In genomic region chr7:133122379-133123243, GRCm38 (mm10) we compare ENCODE assay signal across 8 mouse cellular contexts. TPM values are rescaled to one million over a fixed set of nuclear protein-coding genes. Genes with fewer than 3 reads are reported as not detected.
DNase-seq lines count a peak whose midpoint lies in the region; ATAC-seq and TF ChIP-seq lines count a peak whose summit lies in the region.

No protein-coding gene starts in this region.

- under 1% methylated on average over 70 of the region's 102 CpGs for whole genome bisulfite sequencing in heart, embryonic 11.5 days (ENCODE audit: insufficient replicate concordance)
- WGBS in kidney, embryonic 16.5 days: under 1% methylated on average over 77 of the region's 102 CpGs
- under 1% methylated on average over 59 of the region's 102 CpGs for WGBS in liver, postnatal 0 days (ENCODE audit: insufficient replicate concordance)

- peaks cover 27% of the 10 kb centered on the region for H3K4me1 ChIP-seq in heart, embryonic 11.5 days (ENCODE audit: control insufficient read depth, insufficient read depth, low read length)
- peaks cover 44% of the 10 kb centered on the region for H3K4me1 ChIP-seq in kidney, embryonic 16.5 days (ENCODE audit: insufficient read depth, low read length)
- peaks cover 15% of the 10 kb centered on the region for H3K4me1 ChIP-seq in liver, postnatal 0 days (ENCODE audit: insufficient read depth)

- TF ChIP-seq CTCF in liver, postnatal 0 days (IDR thresholded peaks at IDR 0.05; ENCODE audit: low read depth): no peak

- peak overlapping the region; percentile 99 for H3K27ac ChIP-seq in heart, embryonic 11.5 days (ENCODE audit: low read depth, low read length)
- peak overlapping the region; percentile 98 for H3K27ac ChIP-seq in kidney, embryonic 16.5 days (ENCODE audit: low read length)
- peak overlapping the region; percentile 88 for H3K27ac ChIP-seq in liver, postnatal 0 days (ENCODE audit: low read depth)

- no peaks in the 10 kb centered on the region for H3K36me3 ChIP-seq in heart, embryonic 11.5 days (ENCODE audit: control insufficient read depth, insufficient read depth, low read length)
- no peaks in the 10 kb centered on the region for H3K36me3 ChIP-seq in kidney, embryonic 16.5 days (ENCODE audit: insufficient read depth, low read length)
- no peaks in the 10 kb centered on the region for H3K36me3 ChIP-seq in liver, postnatal 0 days (replicated peaks; ENCODE audit: insufficient read depth, low read length)

- ATAC-seq in heart, embryonic 11.5 days (replicated peaks; ENCODE audit: insufficient number of reproducible peaks, low FRiP score, low TSS enrichment): peak; percentile 21
- peak; percentile 40 for ATAC-seq in kidney, embryonic 16.5 days (ENCODE audit: low FRiP score, low TSS enrichment)
- no peak for ATAC-seq in liver, postnatal 0 days

- H3K4me2 ChIP-seq in heart, embryonic 11.5 days: peak overlapping the region; percentile 76
- H3K4me2 ChIP-seq in kidney, embryonic 16.5 days (replicated peaks; ENCODE audit: low read depth, low read length): peak overlapping the region; percentile 95
- peak overlapping the region; percentile 79 for H3K4me2 ChIP-seq in liver, postnatal 0 days (ENCODE audit: low read depth, low read length)

- peak; percentile 65 for DNase-seq in urinary bladder, adult 2 months (ENCODE audit: low spot score)
- DNase-seq in urinary bladder, postnatal 10 days (ENCODE audit: low spot score): no peak
- DNase-seq in embryo, embryonic 10.5 days (ENCODE audit: low spot score): peak; percentile 70
- DNase-seq in liver, postnatal 0 days: peak; percentile 40
- DNase-seq in retina, embryonic 14.5 days (ENCODE audit: low spot score): peak; percentile 74
- DNase-seq in natural killer cell, adult 2 months (ENCODE audit: low spot score in 2 of 2): no peak

- H3K9ac ChIP-seq in heart, embryonic 11.5 days (ENCODE audit: low read depth, low read length): peak overlapping the region; percentile 91
- peak overlapping the region; percentile 99 for H3K9ac ChIP-seq in kidney, embryonic 16.5 days (replicated peaks; ENCODE audit: low read length)
- H3K9ac ChIP-seq in liver, postnatal 0 days (replicated peaks): peak overlapping the region; percentile 79

- TF ChIP-seq EP300 in liver, postnatal 0 days (IDR thresholded peaks at IDR 0.05; ENCODE audit: low read depth): no peak

- peak overlapping the region; percentile 93 for H3K4me3 ChIP-seq in heart, embryonic 11.5 days (ENCODE audit: low read depth, low read length)
- H3K4me3 ChIP-seq in kidney, embryonic 16.5 days (ENCODE audit: low read length): peak overlapping the region; percentile 96
- peak overlapping the region; percentile 77 for H3K4me3 ChIP-seq in liver, postnatal 0 days (ENCODE audit: low read depth, low read length)

- H3K9me3 ChIP-seq in heart, embryonic 11.5 days (replicated peaks; ENCODE audit: control insufficient read depth, low read length): no peaks in the 10 kb centered on the region
- no peaks in the 10 kb centered on the region for H3K9me3 ChIP-seq in kidney, embryonic 16.5 days (ENCODE audit: low read length)
- H3K9me3 ChIP-seq in liver, postnatal 0 days (ENCODE audit: low read length): no peaks in the 10 kb centered on the region

- no peaks in the 10 kb centered on the region for H3K27me3 ChIP-seq in heart, embryonic 11.5 days (ENCODE audit: control insufficient read depth, insufficient read depth, low read length)
- no peaks in the 10 kb centered on the region for H3K27me3 ChIP-seq in kidney, embryonic 16.5 days (ENCODE audit: insufficient read depth, low read length)
- peaks cover 29% of the 10 kb centered on the region for H3K27me3 ChIP-seq in liver, postnatal 0 days (ENCODE audit: insufficient read depth, low read length)

RNA-seq across cellular contexts. Expression of gene Fgfr2, which starts 0.5 kb away (rescaled TPM):
- 80.2 and 89.9 TPM in 2 replicates for polyA plus RNA-seq in urinary bladder, adult 2 months (2012; rRNA removed)
- 24.9 and 27.0 TPM in 2 replicates for polyA plus RNA-seq in heart, embryonic 11.5 days (2014; fragmentation: Nextera tagmentation; extraction: Ambion mirVana)
- 115 and 118 TPM in 2 replicates for polyA plus RNA-seq in kidney, embryonic 16.5 days (2015; fragmentation: Nextera tagmentation; extraction: Ambion mirVana)
- 11.2 TPM in 2 replicates for polyA plus RNA-seq in liver, postnatal 0 days (2015; fragmentation: Nextera tagmentation; extraction: Ambion mirVana)

RNA-seq across cellular contexts. Expression of gene Ctbp2, which starts 1.5 kb away (rescaled TPM):
- 83.1 and 99.4 TPM in 2 replicates for polyA plus RNA-seq in urinary bladder, adult 2 months (2012; rRNA removed)
- polyA plus RNA-seq in heart, embryonic 11.5 days (2014; fragmentation: Nextera tagmentation; extraction: Ambion mirVana): 59.6 and 62.7 TPM in 2 replicates
- 121 and 123 TPM in 2 replicates for polyA plus RNA-seq in kidney, embryonic 16.5 days (2015; fragmentation: Nextera tagmentation; extraction: Ambion mirVana)
- 5.8 and 6.1 TPM in 2 replicates for polyA plus RNA-seq in liver, postnatal 0 days (2015; fragmentation: Nextera tagmentation; extraction: Ambion mirVana)

Comparison
In these comparisons a context has a peak if more than half of its experiments do, and no peak if none do; other contexts are left out.
1. DNase-seq: peak in urinary bladder, adult 2 months (single experiment), embryo, embryonic 10.5 days (single experiment), liver, postnatal 0 days (single experiment) and retina, embryonic 14.5 days (single experiment); none in urinary bladder, postnatal 10 days (single experiment) and natural killer cell, adult 2 months (0 of 2).
2. Peak in every context shown above with its lines, with median percentiles within 50 percentile points of each other: H3K27ac ChIP-seq, H3K4me2 ChIP-seq, H3K4me3 ChIP-seq and H3K9ac ChIP-seq.